In the genomic region with DNA sequence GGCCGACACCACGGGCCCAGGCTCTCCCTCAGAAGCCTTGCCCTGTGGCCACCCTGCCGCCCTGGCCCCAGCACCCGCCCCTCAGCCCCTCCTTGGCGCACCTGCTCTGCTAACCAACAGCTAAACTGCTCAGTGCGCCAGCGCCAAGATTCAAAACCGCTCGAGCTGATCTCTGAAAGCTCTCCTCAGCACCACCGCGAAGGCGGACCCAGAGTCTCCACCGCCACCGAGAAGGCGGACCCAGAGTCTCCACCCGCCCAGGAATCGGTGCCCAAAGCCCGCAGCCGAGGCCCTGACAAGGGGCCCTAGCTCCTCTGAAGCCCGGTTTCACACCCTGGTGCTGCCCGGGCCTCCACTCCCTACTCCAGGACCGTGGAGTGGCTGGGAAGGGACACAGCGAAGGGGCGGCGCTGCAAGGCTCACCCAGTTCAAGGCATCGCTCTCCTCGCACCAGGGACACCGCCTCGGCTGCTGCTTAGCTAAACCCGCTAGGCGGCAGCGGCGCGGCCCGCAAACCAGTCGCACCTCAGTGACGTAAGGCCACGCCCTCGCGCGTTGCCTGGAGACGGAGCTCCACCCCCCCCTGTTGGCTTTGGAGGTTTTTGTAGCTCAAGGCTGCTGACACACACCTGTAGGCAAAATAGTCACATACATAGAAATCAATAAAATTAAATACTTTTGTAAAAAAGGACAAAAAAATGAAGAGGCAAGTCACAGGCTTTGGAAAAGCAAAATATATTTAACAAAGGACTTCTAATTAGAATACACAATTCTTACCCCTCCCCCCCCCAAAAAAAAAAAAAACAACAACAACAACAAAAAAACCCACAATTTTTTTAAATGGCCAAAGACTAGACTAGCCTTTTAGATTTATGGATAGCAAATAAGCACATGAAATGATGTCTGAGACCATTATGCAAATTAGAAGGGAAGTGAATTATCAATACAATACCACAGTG, we compare ENCODE assay signal across 8 mouse cellular contexts. TPM values are rescaled to one million over a fixed set of nuclear protein-coding genes. Genes with fewer than 3 reads are reported as not detected.
DNase-seq lines count a peak whose midpoint lies in the region; ATAC-seq and TF ChIP-seq lines count a peak whose summit lies in the region.

A gene (minus strand): TSS at position 542 of the 959 bp plus-strand sequence.

- peak; percentile 48; the same call in 1 of the 2 replicates for TF ChIP-seq EP300 in liver, embryonic 14.5 days (IDR thresholded peaks at IDR 0.05; ENCODE audit: low read depth)
- no peak for TF ChIP-seq EP300 in stomach, postnatal 0 days (optimal IDR thresholded peaks at IDR 0.05)

- WGBS in forebrain, embryonic 10.5 days = 0% methylated on average over 42 of the region's 42 CpGs
- under 1% methylated on average over 42 of the region's 42 CpGs for WGBS in heart, embryonic 15.5 days
- WGBS in liver, embryonic 14.5 days (ENCODE audit: insufficient replicate concordance) = under 1% methylated on average over 42 of the region's 42 CpGs
- 0% methylated on average over 42 of the region's 42 CpGs for WGBS in neural tube, embryonic 11.5 days
- under 1% methylated on average over 41 of the region's 42 CpGs for WGBS in stomach, postnatal 0 days

- peak within 1 kb of the TSS; percentile 78 for H3K9ac ChIP-seq in heart, embryonic 15.5 days
- peak within 1 kb of the TSS; percentile 91 for H3K9ac ChIP-seq in liver, embryonic 14.5 days (replicated peaks)
- H3K9ac ChIP-seq in neural tube, embryonic 11.5 days (ENCODE audit: low read length) = peak within 1 kb of the TSS; percentile 82
- H3K9ac ChIP-seq in stomach, postnatal 0 days (ENCODE audit: low read length) = peak within 1 kb of the TSS; percentile 74

- no peaks in the 10 kb centered on the region for H3K36me3 ChIP-seq in forebrain, embryonic 10.5 days (replicated peaks)
- no peaks in the 10 kb centered on the region for H3K36me3 ChIP-seq in heart, embryonic 15.5 days
- H3K36me3 ChIP-seq in liver, embryonic 14.5 days (replicated peaks; ENCODE audit: control insufficient read depth, insufficient read depth, low read depth) = peaks cover 5% of the 10 kb centered on the region; the same call in 1 of the 2 replicates
- H3K36me3 ChIP-seq in neural tube, embryonic 11.5 days (ENCODE audit: control insufficient read depth, insufficient read depth, low read length) = no peaks in the 10 kb centered on the region
- H3K36me3 ChIP-seq in stomach, postnatal 0 days (ENCODE audit: control insufficient read depth, insufficient read depth, low read length) = no peaks in the 10 kb centered on the region

- peak within 1 kb of the TSS; percentile 94 for H3K27ac ChIP-seq in forebrain, embryonic 10.5 days
- peak within 1 kb of the TSS; percentile 91 for H3K27ac ChIP-seq in heart, embryonic 15.5 days
- peak within 1 kb of the TSS; percentile 97 for H3K27ac ChIP-seq in liver, embryonic 14.5 days
- H3K27ac ChIP-seq in neural tube, embryonic 11.5 days (ENCODE audit: low read depth, low read length) = peak within 1 kb of the TSS; percentile 76; the same call in 1 of the 2 replicates
- peak within 1 kb of the TSS; percentile 95 for H3K27ac ChIP-seq in stomach, postnatal 0 days (replicated peaks)

- H3K27me3 ChIP-seq in forebrain, embryonic 10.5 days (ENCODE audit: poor library complexity, severe bottlenecking) = no peaks in the 10 kb centered on the region
- no peaks in the 10 kb centered on the region for H3K27me3 ChIP-seq in heart, embryonic 15.5 days
- H3K27me3 ChIP-seq in liver, embryonic 14.5 days (ENCODE audit: control insufficient read depth, insufficient read depth, low read length) = no peaks in the 10 kb centered on the region
- no peaks in the 10 kb centered on the region for H3K27me3 ChIP-seq in neural tube, embryonic 11.5 days (ENCODE audit: control insufficient read depth, insufficient read depth, low read length)
- no peaks in the 10 kb centered on the region for H3K27me3 ChIP-seq in stomach, postnatal 0 days (ENCODE audit: control insufficient read depth, insufficient read depth, low read length)

- peak within 1 kb of the TSS; percentile 78 for H3K4me2 ChIP-seq in heart, embryonic 15.5 days
- peak within 1 kb of the TSS; percentile 93 for H3K4me2 ChIP-seq in liver, embryonic 14.5 days (ENCODE audit: low read depth)
- peak within 1 kb of the TSS; percentile 86 for H3K4me2 ChIP-seq in neural tube, embryonic 11.5 days (ENCODE audit: low read depth)
- H3K4me2 ChIP-seq in stomach, postnatal 0 days (replicated peaks; ENCODE audit: low read depth) = peak within 1 kb of the TSS; percentile 77

- peaks cover 16% of the 10 kb centered on the region for H3K4me1 ChIP-seq in forebrain, embryonic 10.5 days
- H3K4me1 ChIP-seq in heart, embryonic 15.5 days (replicated peaks) = peaks cover 5% of the 10 kb centered on the region; the same call in 1 of the 2 replicates
- peaks cover 11 to 13% of the 10 kb centered on the region in 2 experiments; a peak in 3 of 4 replicates for H3K4me1 ChIP-seq in liver, embryonic 14.5 days (replicated peaks; ENCODE audit: control insufficient read depth in 2 of 2, insufficient read depth in 2 of 2, low read length in 1 of 2)
- peaks cover 3% of the 10 kb centered on the region; the same call in 1 of the 2 replicates for H3K4me1 ChIP-seq in neural tube, embryonic 11.5 days (ENCODE audit: control insufficient read depth, insufficient read depth, low read length)
- no peaks in the 10 kb centered on the region for H3K4me1 ChIP-seq in stomach, postnatal 0 days (replicated peaks; ENCODE audit: control insufficient read depth, insufficient read depth)

- peak; percentile 91 for ATAC-seq in CD4-positive, CD25-positive, alpha-beta regulatory T cell, adult 4 months
- peak; percentile 88 for ATAC-seq in heart, embryonic 15.5 days (replicated peaks; ENCODE audit: insufficient number of reproducible peaks, insufficient read depth, low FRiP score, low read depth)
- peak; percentile 88 for ATAC-seq in liver, embryonic 14.5 days (ENCODE audit: insufficient read depth)
- peak; percentile 94 for ATAC-seq in neural tube, embryonic 11.5 days (ENCODE audit: insufficient read depth, low FRiP score, low TSS enrichment)
- ATAC-seq in stomach, postnatal 0 days (ENCODE audit: low FRiP score, low TSS enrichment) = peak; percentile 91

- H3K9me3 ChIP-seq in forebrain, embryonic 10.5 days = no peaks in the 10 kb centered on the region
- no peaks in the 10 kb centered on the region for H3K9me3 ChIP-seq in heart, embryonic 15.5 days (replicated peaks)
- H3K9me3 ChIP-seq in liver, embryonic 14.5 days (ENCODE audit: control insufficient read depth, low read length) = no peaks in the 10 kb centered on the region
- H3K9me3 ChIP-seq in neural tube, embryonic 11.5 days (ENCODE audit: control insufficient read depth, low read length) = no peaks in the 10 kb centered on the region
- no peaks in the 10 kb centered on the region for H3K9me3 ChIP-seq in stomach, postnatal 0 days (ENCODE audit: control insufficient read depth, low read length)

- TF ChIP-seq CTCF in liver, embryonic 14.5 days (IDR thresholded peaks at IDR 0.05; ENCODE audit: low read depth) = peak; percentile 90
- peak; percentile 79 for TF ChIP-seq CTCF in stomach, postnatal 0 days (IDR thresholded peaks at IDR 0.05; ENCODE audit: low read depth)

- H3K4me3 ChIP-seq in forebrain, embryonic 10.5 days = peak within 1 kb of the TSS; percentile 91
- peak within 1 kb of the TSS; percentile 70 for H3K4me3 ChIP-seq in heart, embryonic 15.5 days
- H3K4me3 ChIP-seq in liver, embryonic 14.5 days (ENCODE audit: insufficient read depth in 1 of 2, low read depth in 2 of 2, low read length in 2 of 2) = peak within 1 kb of the TSS; percentile 77 to 96
- peak within 1 kb of the TSS; percentile 79 for H3K4me3 ChIP-seq in neural tube, embryonic 11.5 days (ENCODE audit: low read depth, low read length)
- peak within 1 kb of the TSS; percentile 75 for H3K4me3 ChIP-seq in stomach, postnatal 0 days (ENCODE audit: low read depth, low read length)

- peak; percentile 93 for DNase-seq in c-Kit-negative CD71-positive TER-119-positive erythroid progenitor cells, embryonic 14.5 days (ENCODE audit: low read depth, low spot score)
- DNase-seq in forebrain, embryonic 10.5 days (ENCODE audit: extremely low spot score, low spot score) = peak; percentile 93
- peak; percentile 96 for DNase-seq in kidney, postnatal 25 days
- DNase-seq in liver, embryonic 14.5 days (ENCODE audit: low read depth in 3 of 3, low spot score in 3 of 3) = peak; percentile 91 to 93 (median 92)
- peak; percentile 94 for DNase-seq in neural tube, embryonic 11.5 days (ENCODE audit: low spot score)
- peak; percentile 97 for DNase-seq in stomach, postnatal 0 days (ENCODE audit: low spot score)

RNA-seq across cellular contexts. Expression of the gene that starts here (rescaled TPM):
- 10 to 100 TPM; 13.4 to 16.2 TPM for polyA plus RNA-seq in CD4-positive, CD25-positive, alpha-beta regulatory T cell, adult 4 months (2017; shearing (Covaris generic))
- polyA plus RNA-seq in forebrain, embryonic 10.5 days (2016; fragmentation: Nextera tagmentation; extraction: Ambion mirVana) = 25.0 and 26.3 TPM in 2 replicates
- 30.0 and 31.0 TPM in 2 replicates for polyA plus RNA-seq in heart, embryonic 15.5 days (2015; fragmentation: Nextera tagmentation; extraction: Ambion mirVana)
- polyA plus RNA-seq in liver, embryonic 14.5 days (2012; rRNA removed) = 11.8 and 17.4 TPM in 2 replicates
- polyA plus RNA-seq in liver, embryonic 14.5 days (2014; fragmentation: Nextera tagmentation; extraction: Ambion mirVana) = 25.4 and 25.9 TPM in 2 replicates
- 30.8 and 31.3 TPM in 2 replicates for polyA plus RNA-seq in neural tube, embryonic 11.5 days (2014; fragmentation: Nextera tagmentation; extraction: Ambion mirVana)
- 24.0 and 25.1 TPM in 2 replicates for polyA plus RNA-seq in stomach, postnatal 0 days (2015; fragmentation: Nextera tagmentation; extraction: Ambion mirVana)

Comparison
In these comparisons a context has a peak if more than half of its experiments do, and no peak if none do; other contexts are left out.
1. Peak in every context shown above with its lines: DNase-seq, ATAC-seq, H3K4me3 ChIP-seq and H3K27ac ChIP-seq.